ENCODE assay signal across 16 mouse cellular contexts in genomic region chr7:117397877-117398276, GRCm38 (mm10).
"Had no signal": no experiment of that assay in that cellular context is flagged by ENCODE, and none has a peak within 500 bp of the region (broad histone marks: within the 10 kb centered on the region; RNA-seq: fewer than 3 reads in every experiment).

No protein-coding gene starts in this region.

- H3K4me2 ChIP-seq: neural tube, embryonic 12.5 days; neural tube, embryonic 13.5 days; stomach, embryonic 15.5 days had no signal

- DNase-seq: retina, postnatal 1 day; right cerebral cortex, adult 18-20 months; right cerebral cortex, postnatal 14 days; right cerebral cortex, postnatal 25 days; right cerebral cortex, postnatal 4 days; spleen, adult 18-20 months; thymus, adult 18-20 months; thymus, adult 2 months; thymus, postnatal 14 days; thymus, postnatal 25 days; thymus, postnatal 36 days; thymus, postnatal 4 days had no signal

- H3K9me3 ChIP-seq: neural tube, embryonic 12.5 days; neural tube, embryonic 13.5 days; stomach, embryonic 15.5 days had no signal

- H3K27me3 ChIP-seq: neural tube, embryonic 12.5 days; neural tube, embryonic 13.5 days; stomach, embryonic 15.5 days had no signal

- H3K27ac ChIP-seq: neural tube, embryonic 12.5 days; stomach, embryonic 15.5 days; stomach, postnatal 0 days had no signal

- H3K9ac ChIP-seq: neural tube, embryonic 12.5 days; stomach, embryonic 15.5 days had no signal

- H3K4me3 ChIP-seq: neural tube, embryonic 12.5 days; neural tube, embryonic 13.5 days; stomach, embryonic 15.5 days had no signal

- H3K36me3 ChIP-seq: neural tube, embryonic 12.5 days; neural tube, embryonic 13.5 days; stomach, embryonic 15.5 days had no signal
